Mouse (Mus musculus): ENCODE data around the gene Gm813. TPM values are rescaled to one million over a fixed set of nuclear protein-coding genes. Genes with fewer than 3 reads are reported as not detected.
"Not testable (repeated sequence)": the region's sequence is repeated elsewhere in the genome, so short reads cannot be mapped to it uniquely, and the experiment has no call there.

Gene Gm813
- polyA plus RNA-seq (2015; fragmentation: Nextera tagmentation; extraction: Ambion mirVana), result not detected in 2 replicates

DNA sequence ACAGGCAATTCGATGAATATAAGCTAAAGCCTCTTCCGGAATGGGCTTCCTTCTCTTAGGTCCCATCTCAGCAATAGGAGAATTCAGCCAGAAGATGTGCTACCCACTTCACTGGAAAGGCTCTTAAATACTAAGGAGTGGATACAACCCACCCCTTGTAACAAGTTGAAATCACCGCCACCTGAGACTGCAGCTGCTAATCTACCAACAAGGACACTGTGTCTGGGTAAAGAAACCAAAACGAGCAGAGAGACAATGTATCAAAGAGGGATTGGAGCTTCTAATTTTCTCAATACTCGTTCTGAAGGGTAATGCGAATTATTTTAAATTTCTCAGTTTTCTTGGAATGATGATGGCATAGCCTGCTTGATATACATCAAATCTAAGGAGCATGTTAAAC lies at the start of gene Gm813:
Gene Gm813 (minus strand): TSS at position 101 of the 400 bp plus-strand sequence.
- no peaks in the 10 kb centered on the region for H3K27me3 ChIP-seq (ENCODE audit: control insufficient read depth, insufficient read depth, low read depth, low read length)
- no peak within 1 kb of the TSS for H3K9ac ChIP-seq (ENCODE audit: low read length)
- no peak within 1 kb of the TSS for H3K4me3 ChIP-seq (ENCODE audit: low read length)
- no peaks in the 10 kb centered on the region for H3K9me3 ChIP-seq (ENCODE audit: control insufficient read depth, low read length)
- H3K4me1 ChIP-seq (replicated peaks; ENCODE audit: control insufficient read depth, insufficient read depth, low read length), result no peaks in the 10 kb centered on the region
- 86% methylated on average over 6 of the region's 6 CpGs for WGBS
- no peak within 1 kb of the TSS for H3K4me2 ChIP-seq (ENCODE audit: low read depth, low read length)
- no peak within 1 kb of the TSS for H3K27ac ChIP-seq (ENCODE audit: low read length)
- no peak for ATAC-seq (ENCODE audit: low read depth)
- no peaks in the 10 kb centered on the region for H3K36me3 ChIP-seq (ENCODE audit: control insufficient read depth, insufficient read depth, low read length)

DNA sequence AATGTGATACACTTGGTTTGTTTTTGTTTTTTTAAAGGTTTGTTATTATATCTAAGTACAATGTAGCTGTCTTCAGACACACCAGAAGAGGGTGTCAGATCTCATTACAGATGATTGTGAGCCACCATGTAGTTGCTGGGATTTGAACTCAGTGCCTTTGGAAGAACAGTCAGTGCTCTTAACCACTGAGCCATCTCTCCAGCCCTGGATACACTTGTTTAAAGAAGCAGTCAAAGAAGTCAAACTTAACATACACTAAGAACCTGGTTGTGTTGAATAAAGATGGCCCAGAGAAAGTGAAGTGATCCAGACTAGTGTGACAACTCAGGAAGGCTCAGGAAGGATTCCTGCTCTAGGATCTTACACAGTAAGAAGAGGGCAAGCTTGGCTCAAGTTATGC lies 48.4 kb upstream of the Gm813 start:
- H3K27me3 ChIP-seq (ENCODE audit: control insufficient read depth, insufficient read depth, low read depth, low read length); H3K36me3 ChIP-seq (ENCODE audit: control insufficient read depth, insufficient read depth, low read length); H3K9ac ChIP-seq (ENCODE audit: low read length); H3K4me3 ChIP-seq (ENCODE audit: low read length); H3K9me3 ChIP-seq (ENCODE audit: control insufficient read depth, low read length); H3K27ac ChIP-seq (ENCODE audit: low read length); H3K4me1 ChIP-seq (replicated peaks; ENCODE audit: control insufficient read depth, insufficient read depth, low read length); ATAC-seq (ENCODE audit: low read depth); H3K4me2 ChIP-seq (ENCODE audit: low read depth, low read length): not testable (repeated sequence)

DNA sequence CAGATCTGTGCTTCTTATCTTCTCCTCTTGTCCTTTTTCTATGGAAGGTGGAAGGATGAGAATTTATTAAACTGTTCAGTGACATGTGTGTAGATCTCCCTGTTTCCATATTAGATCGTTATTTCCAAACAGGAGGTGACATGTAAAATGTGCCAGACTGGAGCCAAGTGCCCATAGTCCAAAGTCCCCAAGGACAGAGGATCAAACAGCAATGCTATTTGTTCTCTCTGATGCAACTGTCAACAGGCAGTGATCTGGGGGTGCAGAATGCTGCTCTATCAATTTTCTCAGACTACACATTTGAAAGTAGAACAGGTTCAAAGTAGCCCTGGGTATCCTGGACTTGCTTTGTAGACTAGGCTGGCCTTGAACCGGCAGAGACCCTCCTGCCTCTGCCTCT lies 47.0 kb upstream of the Gm813 start:
- Histone ChIP-seq H3K4me3 (ENCODE audit: low read length) (no peak overlapping the region), H3K4me1 (replicated peaks; ENCODE audit: control insufficient read depth, insufficient read depth, low read length) (no peaks in the 10 kb centered on the region), H3K27me3 (ENCODE audit: control insufficient read depth, insufficient read depth, low read depth, low read length) (no peaks in the 10 kb centered on the region), H3K9me3 (ENCODE audit: control insufficient read depth, low read length) (no peaks in the 10 kb centered on the region), H3K36me3 (ENCODE audit: control insufficient read depth, insufficient read depth, low read length) (no peaks in the 10 kb centered on the region), H3K27ac (ENCODE audit: low read length) (no peak overlapping the region), H3K4me2 (ENCODE audit: low read depth, low read length) (no peak overlapping the region), H3K9ac (ENCODE audit: low read length) (no peak overlapping the region)
- 77% methylated on average over 2 of the region's 2 CpGs for WGBS
- ATAC-seq (ENCODE audit: low read depth), result no peak

GRCm38 (mm10) chr16:58663021-58663420 lies 46.2 kb upstream of the Gm813 start:
- Histone ChIP-seq H3K4me2 (ENCODE audit: low read depth, low read length) (no peak overlapping the region), H3K36me3 (ENCODE audit: control insufficient read depth, insufficient read depth, low read length) (no peaks in the 10 kb centered on the region), H3K27ac (ENCODE audit: low read length) (no peak overlapping the region), H3K4me3 (ENCODE audit: low read length) (no peak overlapping the region), H3K27me3 (ENCODE audit: control insufficient read depth, insufficient read depth, low read depth, low read length) (no peaks in the 10 kb centered on the region), H3K9me3 (ENCODE audit: control insufficient read depth, low read length) (no peaks in the 10 kb centered on the region), H3K4me1 (replicated peaks; ENCODE audit: control insufficient read depth, insufficient read depth, low read length) (no peaks in the 10 kb centered on the region), H3K9ac (ENCODE audit: low read length) (no peak overlapping the region)
- ATAC-seq (ENCODE audit: low read depth), result no peak
- WGBS, result 44% methylated on average over 5 of the region's 5 CpGs

DNA sequence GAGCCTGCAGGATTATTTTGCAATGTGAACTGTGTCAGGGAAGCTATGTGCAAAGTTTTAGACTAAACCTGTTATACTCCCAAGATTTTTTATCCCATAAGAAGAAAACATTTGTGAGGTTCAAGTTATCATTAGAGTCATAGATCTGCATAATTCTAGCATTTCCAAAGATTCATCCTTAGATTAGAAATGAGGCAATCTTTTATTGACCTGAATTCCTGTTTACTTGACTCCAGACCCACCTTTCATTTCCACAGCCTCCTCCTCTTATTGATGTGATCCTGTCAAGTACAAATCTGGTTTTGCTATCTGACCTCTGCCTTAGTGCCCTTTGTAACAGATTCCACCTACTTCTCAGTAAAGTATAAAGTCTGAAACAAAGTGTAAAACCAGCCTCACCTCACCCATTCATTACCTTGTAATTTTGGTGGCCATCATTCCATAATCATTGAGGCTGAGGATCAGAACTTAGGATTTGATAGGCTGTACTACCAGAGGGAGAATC lies 45.6 kb upstream of the Gm813 start:
- no peaks in the 10 kb centered on the region for H3K9me3 ChIP-seq (ENCODE audit: control insufficient read depth, low read length)
- no peak overlapping the region for H3K4me3 ChIP-seq (ENCODE audit: low read length)
- no peaks in the 10 kb centered on the region for H3K36me3 ChIP-seq (ENCODE audit: control insufficient read depth, insufficient read depth, low read length)
- H3K27ac ChIP-seq (ENCODE audit: low read length), result no peak overlapping the region
- no peaks in the 10 kb centered on the region for H3K27me3 ChIP-seq (ENCODE audit: control insufficient read depth, insufficient read depth, low read depth, low read length)
- no peak overlapping the region for H3K9ac ChIP-seq (ENCODE audit: low read length)
- H3K4me2 ChIP-seq (ENCODE audit: low read depth, low read length), result no peak overlapping the region
- no peak for ATAC-seq (ENCODE audit: low read depth)
- no peaks in the 10 kb centered on the region for H3K4me1 ChIP-seq (replicated peaks; ENCODE audit: control insufficient read depth, insufficient read depth, low read length)

DNA sequence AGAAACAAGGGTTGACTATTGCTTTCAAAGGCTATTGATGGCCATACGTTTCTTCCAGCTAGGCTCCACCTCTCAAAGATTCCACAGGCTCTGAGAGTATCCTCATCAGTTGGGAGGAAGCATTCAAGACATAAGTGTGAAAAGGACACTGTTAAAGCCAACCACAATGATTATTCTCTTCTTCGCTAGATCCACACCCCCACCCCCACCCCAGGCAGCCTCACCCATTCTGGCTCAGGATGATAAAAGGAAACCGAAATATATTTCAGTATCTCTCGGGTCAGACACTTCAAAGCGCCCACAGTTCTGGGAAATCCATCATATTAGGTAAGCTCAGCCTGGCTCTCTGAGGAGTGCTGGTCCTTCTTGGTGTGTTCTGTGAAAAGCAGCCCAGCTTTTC lies 45.0 kb upstream of the Gm813 start:
- H3K4me1 ChIP-seq (replicated peaks; ENCODE audit: control insufficient read depth, insufficient read depth, low read length), result no peaks in the 10 kb centered on the region
- H3K4me3 ChIP-seq (ENCODE audit: low read length), result no peak overlapping the region
- H3K27ac ChIP-seq (ENCODE audit: low read length), result no peak overlapping the region
- H3K9ac ChIP-seq (ENCODE audit: low read length), result no peak overlapping the region
- WGBS, result 58% methylated on average over 5 of the region's 5 CpGs
- no peak overlapping the region for H3K4me2 ChIP-seq (ENCODE audit: low read depth, low read length)
- ATAC-seq (ENCODE audit: low read depth), result no peak
- no peaks in the 10 kb centered on the region for H3K27me3 ChIP-seq (ENCODE audit: control insufficient read depth, insufficient read depth, low read depth, low read length)
- no peaks in the 10 kb centered on the region for H3K9me3 ChIP-seq (ENCODE audit: control insufficient read depth, low read length)
- H3K36me3 ChIP-seq (ENCODE audit: control insufficient read depth, insufficient read depth, low read length), result no peaks in the 10 kb centered on the region

DNA sequence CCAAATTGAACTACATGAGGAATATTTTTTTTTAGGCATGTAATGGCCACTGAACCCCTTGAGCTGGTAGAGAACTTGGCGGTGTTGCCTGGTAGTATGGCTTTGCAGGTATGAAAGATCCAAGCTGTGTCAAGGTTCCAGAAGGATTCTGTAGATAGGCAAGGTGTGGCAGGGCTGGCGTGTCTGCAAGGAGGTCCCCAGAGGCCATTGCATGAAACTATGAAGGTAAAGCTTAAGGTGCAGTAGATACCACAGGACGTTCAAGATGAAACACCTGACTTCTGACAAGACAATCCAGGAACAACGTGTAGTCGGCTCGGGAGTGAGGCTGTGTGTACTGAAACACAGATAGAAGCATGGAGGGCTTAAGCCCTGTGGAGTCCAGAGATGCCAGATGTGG lies 41.9 kb upstream of the Gm813 start:
- Histone ChIP-seq H3K4me3 (ENCODE audit: low read length) (no peak overlapping the region), H3K4me2 (ENCODE audit: low read depth, low read length) (no peak overlapping the region), H3K27me3 (ENCODE audit: control insufficient read depth, insufficient read depth, low read depth, low read length) (no peaks in the 10 kb centered on the region), H3K36me3 (ENCODE audit: control insufficient read depth, insufficient read depth, low read length) (no peaks in the 10 kb centered on the region), H3K9me3 (ENCODE audit: control insufficient read depth, low read length) (no peaks in the 10 kb centered on the region), H3K9ac (ENCODE audit: low read length) (no peak overlapping the region), H3K4me1 (replicated peaks; ENCODE audit: control insufficient read depth, insufficient read depth, low read length) (no peaks in the 10 kb centered on the region), H3K27ac (ENCODE audit: low read length) (no peak overlapping the region)
- 90% methylated on average over 6 of the region's 6 CpGs for WGBS
- ATAC-seq (ENCODE audit: low read depth), result no peak

DNA sequence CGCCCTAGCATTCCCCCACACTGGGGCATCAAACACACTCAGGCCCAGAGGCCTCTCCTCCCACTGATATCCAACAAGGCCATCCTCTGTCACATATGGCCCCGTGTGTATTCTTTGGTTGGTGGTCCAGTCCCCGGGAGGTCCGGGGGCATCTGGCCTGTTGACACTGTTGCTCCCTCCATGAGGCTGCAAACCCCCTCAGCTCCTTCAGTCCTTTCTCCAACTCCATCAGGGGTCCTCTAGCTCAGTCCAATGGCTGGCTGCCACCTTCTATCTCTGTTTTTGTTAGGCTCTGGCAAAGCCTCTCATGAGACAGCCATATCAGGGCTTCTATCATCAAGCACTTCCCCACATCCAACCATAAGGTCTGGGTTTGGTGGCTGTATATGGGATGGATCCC lies 39.7 kb upstream of the Gm813 start:
- Histone ChIP-seq H3K4me1 (replicated peaks; ENCODE audit: control insufficient read depth, insufficient read depth, low read length) (no peaks in the 10 kb centered on the region), H3K9ac (ENCODE audit: low read length) (no peak overlapping the region), H3K27ac (ENCODE audit: low read length) (no peak overlapping the region), H3K4me3 (ENCODE audit: low read length) (no peak overlapping the region), H3K9me3 (ENCODE audit: control insufficient read depth, low read length) (no peaks in the 10 kb centered on the region), H3K4me2 (ENCODE audit: low read depth, low read length) (no peak overlapping the region), H3K36me3 (ENCODE audit: control insufficient read depth, insufficient read depth, low read length) (no peaks in the 10 kb centered on the region), H3K27me3 (ENCODE audit: control insufficient read depth, insufficient read depth, low read depth, low read length) (no peaks in the 10 kb centered on the region)
- WGBS, result 73% methylated on average over 4 of the region's 4 CpGs
- no peak for ATAC-seq (ENCODE audit: low read depth)

- Histone ChIP-seq H3K9ac (ENCODE audit: low read length) (no peak overlapping the region), H3K4me2 (ENCODE audit: low read depth, low read length) (no peak overlapping the region), H3K4me1 (replicated peaks; ENCODE audit: control insufficient read depth, insufficient read depth, low read length) (no peaks in the 10 kb centered on the region), H3K4me3 (ENCODE audit: low read length) (no peak overlapping the region), H3K9me3 (ENCODE audit: control insufficient read depth, low read length) (no peaks in the 10 kb centered on the region), H3K36me3 (ENCODE audit: control insufficient read depth, insufficient read depth, low read length) (no peaks in the 10 kb centered on the region), H3K27me3 (ENCODE audit: control insufficient read depth, insufficient read depth, low read depth, low read length) (no peaks in the 10 kb centered on the region), H3K27ac (ENCODE audit: low read length) (no peak overlapping the region)
- ATAC-seq (ENCODE audit: low read depth), result no peak
Measured at GRCm38 (mm10) chr16:58655751-58656150, 39.0 kb upstream of the Gm813 start.

GRCm38 (mm10) chr16:58649979-58650378 lies 33.2 kb upstream of the Gm813 start:
- Histone ChIP-seq H3K36me3 (ENCODE audit: control insufficient read depth, insufficient read depth, low read length) (no peaks in the 10 kb centered on the region), H3K27ac (ENCODE audit: low read length) (no peak overlapping the region), H3K9me3 (ENCODE audit: control insufficient read depth, low read length) (no peaks in the 10 kb centered on the region), H3K9ac (ENCODE audit: low read length) (no peak overlapping the region), H3K27me3 (ENCODE audit: control insufficient read depth, insufficient read depth, low read depth, low read length) (no peaks in the 10 kb centered on the region), H3K4me1 (replicated peaks; ENCODE audit: control insufficient read depth, insufficient read depth, low read length) (no peaks in the 10 kb centered on the region), H3K4me3 (ENCODE audit: low read length) (no peak overlapping the region), H3K4me2 (ENCODE audit: low read depth, low read length) (no peak overlapping the region)
- no peak for ATAC-seq (ENCODE audit: low read depth)
- WGBS, result 84% methylated on average over 10 of the region's 10 CpGs

All from lung, embryonic 16.5 days (tissue).